Mouse (Mus musculus) midbrain, embryonic 10.5 days (tissue): ENCODE data around the gene Gm48552. TPM values are rescaled to one million over a fixed set of nuclear protein-coding genes. Genes with fewer than 3 reads are reported as not detected.

Experiments used
- DNase-seq: peaks from one replicate; pipeline ENCODE4 v3.0.0-alpha.2; 2017; ENCODE audit warnings: low spot score
- H3K27ac ChIP-seq: fragments of 300-500 bp; sonication (generic); replicated peaks from 2 replicates; pipeline ENCODE4 v1.5.1; 2016; ENCODE audit warnings: mild to moderate bottlenecking
- H3K27me3 ChIP-seq: fragments of 300-500 bp; sonication (generic); 2 replicates; pipeline ENCODE4 v1.6.1; 2016; ENCODE audit warnings: low read depth, mild to moderate bottlenecking; ENCODE audit not compliant: poor library complexity, severe bottlenecking
- H3K36me3 ChIP-seq: fragments of 300-500 bp; sonication (generic); 2 replicates; pipeline ENCODE4 v1.6.1; 2016; ENCODE audit warnings: mild to moderate bottlenecking, moderate library complexity
- H3K4me1 ChIP-seq: fragments of 300-500 bp; sonication (generic); 2 replicates; pipeline ENCODE4 v1.6.1; 2016
- H3K4me3 ChIP-seq: fragments of 300-500 bp; sonication (generic); 2 replicates; pipeline ENCODE4 v1.5.1; 2016; ENCODE audit warnings: mild to moderate bottlenecking, moderate library complexity
- H3K9me3 ChIP-seq: fragments of 300-500 bp; sonication (generic); replicated peaks from 2 replicates; pipeline ENCODE4 v1.6.1; 2016; ENCODE audit warnings: mild to moderate bottlenecking
- WGBS: fragments of 180-500 bp; shearing (Covaris S2); methylation state at CpG from one replicate; pipeline ENCODE4 v1.1.7; 2016; 5-methylcytosine and 5-hydroxymethylcytosine counted together
- polyA plus RNA-seq: library from polyadenylated mRNA; unstranded; fragments of >200 nt; fragmentation: Nextera tagmentation; extraction: Ambion mirVana; gene quantifications from 2 replicates; pipeline ENCODE4 v1.2.1, GENCODE M21; 2016

Gene Gm48552
- polyA plus RNA-seq, 1 experiment from 2014 or later: 1.7 TPM

DNA sequence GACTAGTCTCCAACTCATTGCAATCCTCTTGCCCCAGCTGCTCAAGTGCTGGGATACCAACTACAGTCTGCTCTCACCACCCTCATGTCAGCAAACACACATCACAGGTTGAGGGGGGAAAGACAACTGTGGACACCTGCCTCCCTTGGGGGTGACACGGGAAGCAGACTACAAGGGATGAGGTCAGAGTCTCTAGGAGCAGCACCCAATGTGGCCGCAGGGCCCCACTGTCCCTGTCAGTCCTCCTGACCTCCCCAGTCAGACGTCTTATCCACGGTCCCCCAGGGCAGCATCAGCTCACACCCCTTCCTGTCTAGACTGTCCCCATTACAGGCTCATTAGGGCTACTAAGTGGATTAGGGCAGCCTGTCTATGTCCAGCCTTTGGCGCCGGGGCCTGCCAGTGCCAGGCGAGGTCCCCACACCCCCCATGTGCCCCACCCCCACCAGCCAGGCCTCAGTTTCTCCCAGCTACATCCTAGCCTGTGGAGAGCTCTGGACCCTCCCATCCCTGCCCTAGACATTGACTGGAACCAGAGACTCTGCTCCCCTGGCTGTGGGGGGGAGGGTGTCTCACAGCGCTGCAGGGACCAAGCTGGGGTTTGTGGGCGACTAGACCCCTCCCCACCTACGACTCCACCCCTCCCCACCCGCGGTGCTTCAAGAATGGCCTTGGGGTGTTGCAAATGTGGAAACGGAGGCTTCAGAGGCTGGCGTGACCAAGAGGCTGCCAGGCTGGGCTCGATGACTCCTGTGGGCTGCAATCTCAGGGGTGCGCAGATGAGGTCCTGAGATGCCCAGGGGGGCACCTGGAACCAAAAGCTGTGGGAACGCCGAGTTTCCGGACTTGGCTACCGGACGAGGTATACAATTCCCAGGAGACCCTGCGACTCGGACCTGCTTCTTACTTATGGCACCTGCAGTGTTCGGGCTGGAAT is 18.0 kb downstream of the Gm48552 start:
- 23% methylated on average over 24 of the region's 24 CpGs for WGBS
- peaks cover 86% of the 10 kb centered on the region for H3K4me1 ChIP-seq
- H3K9me3 ChIP-seq: no peaks in the 10 kb centered on the region
- peaks cover 77% of the 10 kb centered on the region for H3K27me3 ChIP-seq
- H3K36me3 ChIP-seq: peaks cover 5% of the 10 kb centered on the region; the same call in 1 of the 2 replicates
- 0 out of 2 replicates have a peak overlapping the region, but pooled peaks have one; percentile 2 for H3K27ac ChIP-seq
- peak overlapping the region; percentile 16 for H3K4me3 ChIP-seq
- no peak for DNase-seq

DNA sequence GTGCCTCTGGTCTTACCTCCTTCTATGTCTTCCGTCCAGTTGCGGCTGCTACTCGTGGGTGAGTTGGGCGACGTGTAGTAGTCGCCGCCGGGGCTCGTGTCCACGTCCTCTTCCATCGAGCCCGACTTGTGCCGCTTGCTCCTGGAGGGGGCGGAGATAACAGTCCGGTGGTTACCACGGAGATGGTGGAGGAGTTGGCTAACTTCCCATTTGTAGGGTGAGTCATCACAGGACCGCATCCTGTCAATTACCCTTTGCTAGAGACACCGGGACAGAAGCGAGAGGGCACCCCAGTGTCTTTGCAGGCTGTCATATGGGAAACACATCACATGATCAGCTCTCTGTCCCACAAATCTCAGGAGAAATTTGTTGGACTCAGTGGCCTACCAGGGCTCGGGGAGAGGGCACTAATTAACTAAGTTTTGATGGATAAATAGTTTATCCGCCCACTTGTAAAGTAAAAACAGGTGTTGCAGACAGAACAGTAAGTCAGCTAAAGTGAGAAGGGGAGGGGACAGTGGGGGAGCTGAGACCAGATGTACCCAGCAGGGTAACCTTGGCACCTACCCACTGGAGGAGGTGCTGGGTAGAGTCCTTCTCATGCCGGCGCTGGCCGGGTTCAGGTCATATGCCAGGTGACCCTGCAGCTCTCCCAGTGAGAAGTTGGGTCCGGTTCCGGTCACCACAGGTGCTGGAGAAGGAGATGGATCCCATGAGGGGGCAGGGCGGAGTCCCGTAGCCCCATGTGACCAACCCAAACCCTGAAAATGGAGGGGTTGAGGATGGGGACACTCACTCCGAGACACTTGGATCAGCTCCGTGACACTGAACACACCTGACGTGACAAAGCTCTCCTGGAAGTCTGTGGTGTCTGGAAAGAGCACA is 19.0 kb downstream of the Gm48552 start:
- peaks cover 67% of the 10 kb centered on the region for H3K27me3 ChIP-seq
- no peak for DNase-seq
- H3K27ac ChIP-seq: no peak overlapping the region
- H3K4me3 ChIP-seq: peak overlapping the region; percentile 16
- peaks cover 5% of the 10 kb centered on the region; the same call in 1 of the 2 replicates for H3K36me3 ChIP-seq
- WGBS: 24% methylated on average over 31 of the region's 31 CpGs
- peaks cover 86% of the 10 kb centered on the region for H3K4me1 ChIP-seq
- H3K9me3 ChIP-seq: no peaks in the 10 kb centered on the region

DNA sequence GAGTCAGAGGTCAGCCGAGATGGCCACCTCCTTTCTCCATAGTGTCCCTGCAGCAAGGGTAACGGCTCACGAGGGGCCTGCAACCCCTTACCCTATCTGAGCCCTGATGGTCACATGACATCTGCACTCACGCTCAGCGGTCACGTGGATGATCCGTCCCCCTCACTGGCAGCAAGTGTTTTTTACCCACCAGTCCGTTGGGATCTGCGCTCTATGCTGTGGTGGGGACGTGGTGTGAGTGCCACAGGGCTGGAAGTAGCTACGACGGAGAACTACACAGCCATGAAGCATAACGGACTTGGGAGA is 19.6 kb downstream of the Gm48552 start:
- H3K4me1 ChIP-seq: peaks cover 86% of the 10 kb centered on the region
- H3K27ac ChIP-seq: no peak overlapping the region
- H3K4me3 ChIP-seq: no peak overlapping the region
- peaks cover 5% of the 10 kb centered on the region; the same call in 1 of the 2 replicates for H3K36me3 ChIP-seq
- H3K27me3 ChIP-seq: peaks cover 61% of the 10 kb centered on the region
- WGBS: 42% methylated on average over 13 of the region's 13 CpGs
- no peaks in the 10 kb centered on the region for H3K9me3 ChIP-seq
- DNase-seq: no peak

DNA sequence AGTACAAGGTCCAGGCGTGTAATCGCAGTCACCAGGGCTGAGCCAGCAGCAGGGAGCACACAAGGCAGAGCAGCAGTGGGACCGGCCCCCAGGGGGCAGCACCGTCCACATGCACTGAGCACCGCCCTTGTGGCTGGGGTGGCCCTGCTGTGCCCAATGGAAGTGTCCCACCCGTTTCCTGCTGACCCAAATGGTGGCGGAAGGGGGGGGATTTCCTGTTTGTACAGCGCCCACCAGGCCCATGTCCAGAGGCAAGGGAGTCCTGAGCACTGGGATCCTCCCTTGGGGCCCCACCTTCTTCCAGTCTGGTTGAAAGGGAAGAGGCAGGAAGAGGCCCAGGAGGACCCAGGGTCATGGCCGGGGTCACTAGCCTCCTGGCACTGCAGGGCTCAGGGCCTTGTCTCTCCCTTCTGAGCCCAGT is 20.1 kb downstream of the Gm48552 start:
- WGBS: 12% methylated on average over 9 of the region's 9 CpGs
- H3K27ac ChIP-seq: peak overlapping the region; percentile 74
- DNase-seq: peak; percentile 77
- H3K36me3 ChIP-seq: peaks cover 5% of the 10 kb centered on the region; the same call in 1 of the 2 replicates
- peaks cover 86% of the 10 kb centered on the region for H3K4me1 ChIP-seq
- 0 out of 2 replicates have a peak overlapping the region, but pooled peaks have one; percentile 2 for H3K4me3 ChIP-seq
- H3K27me3 ChIP-seq: peaks cover 56% of the 10 kb centered on the region
- no peaks in the 10 kb centered on the region for H3K9me3 ChIP-seq

DNA sequence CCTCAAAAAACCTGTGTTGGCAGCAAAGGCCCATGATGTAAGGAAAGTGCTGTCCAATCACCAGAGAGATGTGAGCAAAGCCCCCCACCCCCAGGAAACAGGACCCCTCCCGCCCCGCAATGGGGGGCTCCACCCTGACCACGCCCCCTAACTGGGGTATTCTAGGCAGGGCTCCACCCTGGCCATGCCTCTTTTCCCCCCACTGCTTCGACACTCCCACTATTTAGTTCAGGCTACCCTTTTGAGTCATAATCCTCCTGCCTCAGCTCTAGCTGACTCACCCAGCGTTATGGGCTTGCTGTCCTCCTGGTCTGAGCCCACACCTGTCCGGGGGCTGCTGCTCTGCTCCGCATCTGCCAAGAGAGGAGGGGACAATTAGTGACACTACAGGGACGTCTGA is 20.5 kb downstream of the Gm48552 start:
- WGBS: 13% methylated on average over 8 of the region's 8 CpGs

DNA sequence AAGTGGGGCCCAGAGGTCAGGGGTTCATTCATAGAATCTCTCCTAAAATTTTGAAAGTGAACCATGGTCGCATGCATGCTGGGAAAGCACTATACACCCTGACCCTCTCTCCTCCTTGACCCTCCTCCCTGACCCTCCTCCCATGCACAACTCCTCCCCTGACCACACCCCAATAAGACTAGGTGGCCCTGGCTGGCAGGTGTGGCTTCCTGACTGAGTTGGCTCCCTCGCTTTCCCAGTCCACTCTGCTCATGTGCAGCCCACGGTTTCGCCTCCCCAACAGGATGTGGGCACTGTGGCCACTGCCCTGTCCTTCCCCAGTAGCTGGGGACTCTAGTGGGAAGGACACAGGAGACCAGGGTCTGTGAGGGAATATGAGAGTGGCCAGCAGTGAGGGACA is 21.5 kb downstream of the Gm48552 start:
- no peak for DNase-seq
- Histone ChIP-seq H3K9me3 (no peaks in the 10 kb centered on the region), H3K27me3 (peaks cover 42% of the 10 kb centered on the region), H3K27ac (peak overlapping the region; percentile 33; the same call in 1 of the 2 replicates), H3K36me3 (no peaks in the 10 kb centered on the region; the same call in 1 of the 2 replicates), H3K4me1 (peaks cover 96% of the 10 kb centered on the region), H3K4me3 (no peak overlapping the region)
- 65% methylated on average over 4 of the region's 4 CpGs for WGBS

More for the DNA sequence above, 20.5 kb downstream of the Gm48552 start:
- Histone ChIP-seq H3K4me3 (no peak overlapping the region), H3K9me3 (no peaks in the 10 kb centered on the region), H3K27me3 (peaks cover 52% of the 10 kb centered on the region), H3K4me1 (peaks cover 90% of the 10 kb centered on the region), H3K27ac (peak overlapping the region; percentile 74), H3K36me3 (peaks cover 5% of the 10 kb centered on the region; the same call in 1 of the 2 replicates)
- no peak for DNase-seq

DNA sequence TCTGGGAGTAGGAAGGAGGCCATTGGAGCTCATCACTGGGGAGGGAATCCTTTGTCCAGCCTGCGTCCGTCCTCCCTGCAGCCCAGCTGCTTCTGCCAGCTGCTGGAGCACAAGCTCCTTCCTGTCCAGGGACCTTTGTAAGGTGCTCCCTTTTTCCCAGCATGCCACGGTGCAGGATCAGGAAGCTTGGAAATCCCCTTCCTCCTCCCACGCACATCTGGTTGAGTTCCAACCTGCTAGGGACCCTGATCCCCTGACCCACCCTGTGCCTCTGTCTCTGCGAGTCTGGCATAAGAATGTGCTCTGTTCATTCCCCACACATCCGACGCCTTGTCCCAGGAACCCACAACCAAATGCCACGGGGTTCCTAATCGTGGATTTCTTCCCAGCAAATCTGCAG is 22.2 kb downstream of the Gm48552 start:
- Histone ChIP-seq H3K9me3 (no peaks in the 10 kb centered on the region), H3K36me3 (no peaks in the 10 kb centered on the region), H3K4me3 (no peak overlapping the region), H3K27ac (peak overlapping the region; percentile 47; the same call in 1 of the 2 replicates), H3K27me3 (peaks cover 35% of the 10 kb centered on the region), H3K4me1 (peaks cover 100% of the 10 kb centered on the region)
- 85% methylated on average over 9 of the region's 9 CpGs for WGBS
- DNase-seq: no peak

DNA sequence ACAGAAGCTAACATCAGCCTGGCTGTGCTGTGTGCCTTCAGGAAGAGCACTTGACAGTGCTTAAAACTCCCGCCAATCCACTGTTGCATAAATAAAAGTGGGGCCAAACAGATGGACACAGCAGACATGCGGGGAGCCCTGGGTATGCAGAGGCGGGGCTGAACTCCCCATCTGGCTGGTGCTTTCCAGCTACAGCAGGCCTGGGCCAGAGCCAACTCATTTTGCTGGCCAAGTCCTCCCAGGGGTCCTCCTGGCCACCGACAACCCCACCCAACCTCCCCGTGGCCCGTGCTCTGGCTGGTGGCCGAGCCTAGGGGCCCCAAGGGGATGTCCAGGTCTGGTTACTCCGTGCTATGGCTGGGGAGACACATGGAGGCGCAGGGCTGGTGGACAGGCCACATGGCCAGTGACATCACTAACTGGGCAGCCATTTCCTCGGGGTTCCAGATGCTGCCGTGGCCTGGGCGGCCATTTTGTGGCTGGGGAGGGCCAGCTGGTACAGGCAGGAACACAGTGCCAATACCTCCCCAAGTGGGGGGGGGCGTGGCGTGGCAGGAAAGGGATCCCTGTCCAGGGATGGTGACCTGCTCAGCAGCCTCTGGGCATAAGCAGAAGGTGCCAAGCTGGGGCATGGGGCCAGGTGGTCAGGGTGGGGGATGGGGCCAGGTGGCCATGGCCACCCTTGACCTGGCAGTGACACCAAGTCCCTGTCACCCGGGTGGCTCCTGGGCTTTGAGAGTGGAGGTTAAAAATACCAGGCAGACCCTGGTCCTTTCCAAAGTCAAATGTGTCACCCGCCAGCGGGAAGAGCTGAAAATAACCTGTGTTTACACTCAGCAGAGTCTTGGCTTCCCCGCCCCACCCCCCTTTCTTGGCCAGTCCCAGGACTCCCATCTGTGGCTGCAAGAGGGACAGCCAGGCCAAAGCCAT is 22.9 kb downstream of the Gm48552 start:
- no peak for DNase-seq
- Histone ChIP-seq H3K9me3 (no peaks in the 10 kb centered on the region), H3K27me3 (peaks cover 28% of the 10 kb centered on the region), H3K4me3 (no peak overlapping the region), H3K4me1 (peaks cover 100% of the 10 kb centered on the region), H3K36me3 (no peaks in the 10 kb centered on the region), H3K27ac (peak overlapping the region; percentile 47)
- WGBS: 84% methylated on average over 18 of the region's 18 CpGs

DNA sequence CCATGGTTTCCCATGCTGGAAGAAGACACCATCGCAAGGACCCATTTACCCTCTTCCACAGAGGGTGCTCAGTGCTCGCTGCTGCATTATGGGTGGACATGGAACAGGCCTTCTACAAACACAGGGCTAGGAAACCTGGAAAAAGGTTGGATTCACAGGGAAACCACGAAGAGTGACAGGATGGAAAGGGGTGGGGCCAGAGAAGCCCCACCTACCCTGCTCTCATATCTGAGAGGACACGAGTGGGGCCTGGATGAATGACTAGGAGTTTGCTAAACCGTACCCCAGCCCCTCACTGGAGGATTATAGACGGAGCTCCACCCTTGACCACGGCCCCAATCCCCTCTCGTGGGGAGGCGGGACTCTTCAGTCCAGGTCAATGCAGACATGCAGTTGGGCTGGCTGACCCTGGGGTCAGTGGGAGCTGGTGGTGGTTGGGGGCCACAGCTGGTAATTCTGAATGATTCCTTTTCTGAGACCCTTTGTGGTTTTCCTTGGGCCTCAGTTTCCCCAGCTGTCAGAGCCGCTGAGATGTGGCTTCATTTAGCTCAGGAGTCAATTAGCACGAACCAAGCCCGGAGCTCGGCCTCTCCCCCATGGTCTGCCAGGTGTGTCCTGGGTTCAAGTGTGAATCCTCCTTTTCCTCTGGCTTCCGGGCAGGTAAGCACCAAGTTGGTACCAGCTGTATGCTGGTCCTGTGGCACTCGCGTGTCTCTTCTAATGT is 23.9 kb downstream of the Gm48552 start:
- Histone ChIP-seq H3K4me1 (peaks cover 100% of the 10 kb centered on the region), H3K27ac (peak overlapping the region; percentile 86), H3K9me3 (no peaks in the 10 kb centered on the region), H3K27me3 (peaks cover 28% of the 10 kb centered on the region), H3K4me3 (no peak overlapping the region), H3K36me3 (no peaks in the 10 kb centered on the region)
- 81% methylated on average over 16 of the region's 16 CpGs for WGBS
- DNase-seq: no peak

DNA sequence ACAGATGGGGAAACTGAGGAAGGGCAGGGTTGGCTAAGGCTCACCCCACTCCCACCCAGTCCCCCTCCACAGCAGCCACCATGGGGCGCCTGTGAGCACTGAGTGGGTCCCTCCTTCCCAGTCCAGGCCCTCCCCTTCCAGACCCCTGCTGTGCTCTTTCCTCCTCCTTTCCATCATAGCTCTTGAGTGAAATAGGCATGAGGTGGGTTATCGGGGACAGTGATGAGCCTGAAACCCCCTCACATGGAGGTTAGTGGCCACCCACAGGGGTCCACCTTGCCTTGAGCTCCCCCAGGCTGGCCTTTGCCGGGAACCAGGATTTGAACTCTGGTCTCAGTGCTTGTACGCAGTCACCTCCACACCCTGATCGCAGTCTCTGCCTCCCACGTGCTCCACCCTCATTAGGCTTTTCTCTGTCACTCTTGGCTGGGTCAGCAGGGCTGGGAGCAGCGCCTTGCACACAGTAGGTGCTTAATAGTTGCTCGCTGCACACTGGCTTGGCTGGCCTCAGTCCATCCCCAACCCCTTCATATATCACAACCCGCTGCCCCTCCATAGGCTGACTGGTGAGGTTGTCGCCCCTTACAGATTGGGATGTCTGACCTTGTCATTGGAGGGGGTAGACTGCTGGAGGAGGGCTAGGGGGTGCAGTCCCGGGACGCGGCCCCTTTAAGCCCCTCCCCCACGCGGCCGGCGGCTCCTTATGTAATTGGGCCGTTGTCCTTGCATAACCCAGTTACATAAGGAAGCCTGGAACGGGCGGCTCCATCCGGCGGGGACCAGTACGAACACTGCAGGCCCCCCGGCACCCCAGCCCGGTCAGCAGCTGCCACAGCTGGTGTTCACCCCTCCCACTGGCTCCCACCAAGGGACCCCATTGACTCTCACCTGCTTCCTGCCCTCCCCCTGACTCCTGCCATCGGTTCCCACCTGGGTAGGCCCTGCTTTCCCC is 24.8 kb downstream of the Gm48552 start:
- no peak for DNase-seq
- WGBS: 31% methylated on average over 26 of the region's 26 CpGs
- H3K4me1 ChIP-seq: peaks cover 99% of the 10 kb centered on the region
- H3K27ac ChIP-seq: peak overlapping the region; percentile 86
- H3K9me3 ChIP-seq: no peaks in the 10 kb centered on the region
- peaks cover 28% of the 10 kb centered on the region for H3K27me3 ChIP-seq
- H3K4me3 ChIP-seq: peak overlapping the region; percentile 35; the same call in 1 of the 2 replicates
- H3K36me3 ChIP-seq: no peaks in the 10 kb centered on the region
